Mouse (Mus musculus) embryonic facial prominence, embryonic 10.5 days (tissue): ENCODE data around the gene Gpsm1. TPM values are rescaled to one million over a fixed set of nuclear protein-coding genes. Genes with fewer than 3 reads are reported as not detected.

ENCODE experiments used
- DNase-seq: peaks from one replicate; pipeline ENCODE4 v3.0.0-alpha.2; 2017; ENCODE audit warnings: low spot score
- H3K27ac ChIP-seq: fragments of 300-500 bp; sonication (generic); replicated peaks from 2 replicates; pipeline ENCODE4 v1.5.1; 2016; ENCODE audit warnings: mild to moderate bottlenecking
- H3K27me3 ChIP-seq: fragments of 300-500 bp; sonication (generic); replicated peaks from 2 replicates; pipeline ENCODE4 v1.6.1; 2016; ENCODE audit warnings: low read depth, mild to moderate bottlenecking; ENCODE audit not compliant: poor library complexity, severe bottlenecking
- H3K36me3 ChIP-seq: fragments of 300-500 bp; sonication (generic); replicated peaks from 2 replicates; pipeline ENCODE4 v1.6.1; 2016; ENCODE audit warnings: mild to moderate bottlenecking, moderate library complexity
- H3K4me1 ChIP-seq: fragments of 300-500 bp; sonication (generic); 2 replicates; pipeline ENCODE4 v1.6.1; 2016
- H3K4me3 ChIP-seq: fragments of 300-500 bp; sonication (generic); 2 replicates; pipeline ENCODE4 v1.5.1; 2016; ENCODE audit warnings: mild to moderate bottlenecking, moderate library complexity
- H3K9me3 ChIP-seq: fragments of 300-500 bp; sonication (generic); 2 replicates; pipeline ENCODE4 v1.6.1; 2016; ENCODE audit warnings: mild to moderate bottlenecking
- WGBS: fragments of 180-500 bp; shearing (Covaris S2); methylation state at CpG from one replicate; pipeline ENCODE4 v1.1.7; 2016; 5-methylcytosine and 5-hydroxymethylcytosine counted together
- polyA plus RNA-seq: library from polyadenylated mRNA; unstranded; fragments of >200 nt; fragmentation: Nextera tagmentation; extraction: Ambion mirVana; gene quantifications from 2 replicates; pipeline ENCODE4 v1.2.1, GENCODE M21; 2016

The Gpsm1 gene
- polyA plus RNA-seq: 96.7 and 97.2 TPM in 2 replicates

GRCm38 (mm10) chr2:26315072-26315924, at the start of gene Gpsm1:
Gene Gpsm1 (plus strand): TSS chr2:26315515.
- peak within 1 kb of the TSS; percentile 91 for H3K4me3 ChIP-seq
- WGBS: under 1% methylated on average over 65 of the region's 66 CpGs
- peak within 1 kb of the TSS; percentile 97 for H3K27ac ChIP-seq
- H3K4me1 ChIP-seq: peaks cover 76% of the 10 kb centered on the region
- no peaks in the 10 kb centered on the region for H3K27me3 ChIP-seq
- peaks cover 29% of the 10 kb centered on the region for H3K36me3 ChIP-seq
- DNase-seq: peak; percentile 95
- H3K9me3 ChIP-seq: no peaks in the 10 kb centered on the region

GRCm38 (mm10) chr2:26266066-26266742, 49.1 kb upstream of the Gpsm1 start:
- WGBS: 81% methylated on average over 10 of the region's 10 CpGs
- DNase-seq: no peak
- Histone ChIP-seq H3K27me3 (no peaks in the 10 kb centered on the region), H3K36me3 (no peaks in the 10 kb centered on the region), H3K9me3 (no peaks in the 10 kb centered on the region), H3K4me1 (peaks cover 18% of the 10 kb centered on the region), H3K4me3 (no peak overlapping the region), H3K27ac (no peak overlapping the region)

- H3K4me1 ChIP-seq: peaks cover 18% of the 10 kb centered on the region
- no peaks in the 10 kb centered on the region for H3K36me3 ChIP-seq
- no peak overlapping the region for H3K4me3 ChIP-seq
- no peak overlapping the region; the same call in 1 of the 2 replicates for H3K27ac ChIP-seq
- no peaks in the 10 kb centered on the region for H3K9me3 ChIP-seq
- 65% methylated on average over 3 of the region's 3 CpGs for WGBS
- no peak for DNase-seq
- no peaks in the 10 kb centered on the region for H3K27me3 ChIP-seq
Observed at GRCm38 (mm10) chr2:26268216-26268615, 47.1 kb upstream of the Gpsm1 start.

GRCm38 (mm10) chr2:26273611-26274010, 41.7 kb upstream of the Gpsm1 start:
- Histone ChIP-seq H3K9me3 (no peaks in the 10 kb centered on the region), H3K27me3 (no peaks in the 10 kb centered on the region), H3K4me1 (peaks cover 24% of the 10 kb centered on the region), H3K27ac (no peak overlapping the region), H3K4me3 (no peak overlapping the region), H3K36me3 (no peaks in the 10 kb centered on the region)
- peak; percentile 71 for DNase-seq
- WGBS: 18% methylated on average over 7 of the region's 7 CpGs

GRCm38 (mm10) chr2:26279712-26280111, 35.6 kb upstream of the Gpsm1 start:
- Histone ChIP-seq H3K4me3 (no peak overlapping the region), H3K36me3 (no peaks in the 10 kb centered on the region), H3K4me1 (peaks cover 7% of the 10 kb centered on the region; the same call in 1 of the 2 replicates), H3K27ac (no peak overlapping the region), H3K27me3 (no peaks in the 10 kb centered on the region), H3K9me3 (no peaks in the 10 kb centered on the region)
- 86% methylated on average over 3 of the region's 3 CpGs for WGBS
- DNase-seq: no peak

- Histone ChIP-seq H3K9me3 (no peaks in the 10 kb centered on the region), H3K4me3 (no peak overlapping the region), H3K27me3 (no peaks in the 10 kb centered on the region), H3K36me3 (no peaks in the 10 kb centered on the region), H3K27ac (no peak overlapping the region), H3K4me1 (peaks cover 6% of the 10 kb centered on the region; the same call in 1 of the 2 replicates)
- no peak for DNase-seq
- WGBS: 76% methylated on average over 11 of the region's 11 CpGs
Observed at GRCm38 (mm10) chr2:26280594-26280993, 34.7 kb upstream of the Gpsm1 start.

- peaks cover 8% of the 10 kb centered on the region for H3K4me1 ChIP-seq
- H3K9me3 ChIP-seq: no peaks in the 10 kb centered on the region
- no peak for DNase-seq
- WGBS: 75% methylated on average over 7 of the region's 7 CpGs
- no peak overlapping the region for H3K27ac ChIP-seq
- H3K36me3 ChIP-seq: no peaks in the 10 kb centered on the region
- no peaks in the 10 kb centered on the region for H3K27me3 ChIP-seq
- H3K4me3 ChIP-seq: no peak overlapping the region
Observed at GRCm38 (mm10) chr2:26285804-26286203, 29.5 kb upstream of the Gpsm1 start.

GRCm38 (mm10) chr2:26286391-26286790, 28.9 kb upstream of the Gpsm1 start:
- Histone ChIP-seq H3K4me3 (no peak overlapping the region), H3K27ac (no peak overlapping the region), H3K27me3 (no peaks in the 10 kb centered on the region), H3K9me3 (no peaks in the 10 kb centered on the region), H3K36me3 (no peaks in the 10 kb centered on the region), H3K4me1 (peaks cover 8% of the 10 kb centered on the region)
- 61% methylated on average over 7 of the region's 7 CpGs for WGBS
- no peak for DNase-seq

GRCm38 (mm10) chr2:26290133-26290532, 25.2 kb upstream of the Gpsm1 start:
- Histone ChIP-seq H3K27ac (no peak overlapping the region), H3K36me3 (no peaks in the 10 kb centered on the region), H3K27me3 (0 out of 2 replicates have a peak, but pooled peaks cover 5% of the 10 kb centered on the region), H3K9me3 (no peaks in the 10 kb centered on the region), H3K4me3 (no peak overlapping the region), H3K4me1 (peaks cover 8% of the 10 kb centered on the region)
- WGBS: 86% methylated on average over 5 of the region's 5 CpGs
- no peak for DNase-seq

- Histone ChIP-seq H3K4me3 (no peak within 1 kb of the TSS), H3K27me3 (peaks cover 28% of the 10 kb centered on the region), H3K4me1 (peaks cover 32% of the 10 kb centered on the region), H3K9me3 (no peaks in the 10 kb centered on the region), H3K27ac (no peak within 1 kb of the TSS), H3K36me3 (no peaks in the 10 kb centered on the region)
- WGBS: 82% methylated on average over 2 of the region's 2 CpGs
- no peak for DNase-seq
Observed at GRCm38 (mm10) chr2:26294457-26294856, 20.9 kb upstream of the Gpsm1 start, which contains the start of gene Ccdc187. Gene Ccdc187 (minus strand): TSS chr2:26294557.

- DNase-seq: no peak
Observed at GRCm38 (mm10) chr2:26296606-26297195, 18.6 kb upstream of the Gpsm1 start.

GRCm38 (mm10) chr2:26298208-26298855, 17.0 kb upstream of the Gpsm1 start:
- Histone ChIP-seq H3K4me3 (peak overlapping the region; percentile 33), H3K27me3 (peaks cover 36% of the 10 kb centered on the region), H3K9me3 (no peaks in the 10 kb centered on the region), H3K27ac (peak overlapping the region; percentile 45), H3K36me3 (no peaks in the 10 kb centered on the region), H3K4me1 (peaks cover 49% of the 10 kb centered on the region)
- peak; percentile 51 for DNase-seq
- WGBS: 5% methylated on average over 10 of the region's 10 CpGs

More at GRCm38 (mm10) chr2:26296606-26297195, 18.6 kb upstream of the Gpsm1 start:
- Histone ChIP-seq H3K36me3 (no peaks in the 10 kb centered on the region), H3K9me3 (no peaks in the 10 kb centered on the region), H3K4me1 (peaks cover 49% of the 10 kb centered on the region), H3K4me3 (no peak overlapping the region), H3K27me3 (peaks cover 39% of the 10 kb centered on the region), H3K27ac (peak overlapping the region; percentile 52; the same call in 1 of the 2 replicates)
- WGBS: 51% methylated on average over 6 of the region's 6 CpGs
